Mouse (Mus musculus): Measurements from ENCODE around the gene Zfp292. TPM values are rescaled to one million over a fixed set of nuclear protein-coding genes. Genes with fewer than 3 reads are reported as not detected.

The Zfp292 gene
- polyA plus RNA-seq, 2 experiments, result 11.9 to 23.2 TPM

GRCm38 (mm10) chr4:34831496-34831895, 51.3 kb downstream of the Zfp292 start:
- Histone ChIP-seq H3K4me1 (ENCODE audit: control insufficient read depth, insufficient read depth, low read length) (no peaks in the 10 kb centered on the region), H3K27ac (replicated peaks; ENCODE audit: low read depth, low read length) (no peak overlapping the region), H3K36me3 (ENCODE audit: control insufficient read depth, insufficient read depth, low read length) (peaks cover 43% of the 10 kb centered on the region), H3K4me3 (replicated peaks; ENCODE audit: low read length) (no peak overlapping the region), H3K27me3 (ENCODE audit: control insufficient read depth, insufficient read depth, low read length) (no peaks in the 10 kb centered on the region), H3K9ac (ENCODE audit: low read depth, low read length, severe bottlenecking) (no peak overlapping the region), H3K4me2 (replicated peaks; ENCODE audit: low read depth, low read length, severe bottlenecking) (no peak overlapping the region), H3K9me3 (ENCODE audit: control insufficient read depth, low read length) (no peaks in the 10 kb centered on the region)
- DNase-seq (ENCODE audit: low spot score) (no peak), ATAC-seq (ENCODE audit: low FRiP score, low read depth) (no peak)
- WGBS, result 80% methylated on average over 4 of the region's 4 CpGs
- TF ChIP-seq POLR2A (IDR thresholded peaks at IDR 0.05; ENCODE audit: borderline replicate concordance, extremely low read depth, insufficient read depth, insufficient read length), result no peak

GRCm38 (mm10) chr4:34829456-34829855, 53.3 kb downstream of the Zfp292 start:
- Histone ChIP-seq H3K27me3 (ENCODE audit: control insufficient read depth, insufficient read depth, low read length) (no peaks in the 10 kb centered on the region), H3K9ac (ENCODE audit: low read depth, low read length, severe bottlenecking) (no peak overlapping the region), H3K4me1 (ENCODE audit: control insufficient read depth, insufficient read depth, low read length) (no peaks in the 10 kb centered on the region), H3K9me3 (ENCODE audit: control insufficient read depth, low read length) (no peaks in the 10 kb centered on the region), H3K27ac (replicated peaks; ENCODE audit: low read depth, low read length) (no peak overlapping the region), H3K4me2 (replicated peaks; ENCODE audit: low read depth, low read length, severe bottlenecking) (no peak overlapping the region), H3K36me3 (ENCODE audit: control insufficient read depth, insufficient read depth, low read length) (peaks cover 36% of the 10 kb centered on the region), H3K4me3 (replicated peaks; ENCODE audit: low read length) (no peak overlapping the region)
- DNase-seq (ENCODE audit: low spot score), result no peak
- WGBS, result 93% methylated on average over 3 of the region's 3 CpGs
- no peak for TF ChIP-seq POLR2A (IDR thresholded peaks at IDR 0.05; ENCODE audit: borderline replicate concordance, extremely low read depth, insufficient read depth, insufficient read length)
- ATAC-seq (ENCODE audit: low FRiP score, low read depth), result no peak

- no peak for TF ChIP-seq POLR2A (IDR thresholded peaks at IDR 0.05; ENCODE audit: borderline replicate concordance, extremely low read depth, insufficient read depth, insufficient read length)
- Histone ChIP-seq H3K4me3 (replicated peaks; ENCODE audit: low read length) (no peak overlapping the region), H3K27ac (replicated peaks; ENCODE audit: low read depth, low read length) (no peak overlapping the region), H3K36me3 (ENCODE audit: control insufficient read depth, insufficient read depth, low read length) (peaks cover 25% of the 10 kb centered on the region), H3K9me3 (ENCODE audit: control insufficient read depth, low read length) (no peaks in the 10 kb centered on the region), H3K4me2 (replicated peaks; ENCODE audit: low read depth, low read length, severe bottlenecking) (no peak overlapping the region), H3K27me3 (ENCODE audit: control insufficient read depth, insufficient read depth, low read length) (no peaks in the 10 kb centered on the region), H3K9ac (ENCODE audit: low read depth, low read length, severe bottlenecking) (no peak overlapping the region), H3K4me1 (ENCODE audit: control insufficient read depth, insufficient read depth, low read length) (no peaks in the 10 kb centered on the region)
- no peak for ATAC-seq (ENCODE audit: low FRiP score, low read depth)
- 97% methylated on average over 1 of the region's 1 CpGs for WGBS
- no peak for DNase-seq (ENCODE audit: low spot score)
Measured at GRCm38 (mm10) chr4:34823901-34824300, 58.9 kb downstream of the Zfp292 start.

- Histone ChIP-seq H3K27ac (replicated peaks; ENCODE audit: low read depth, low read length) (no peak overlapping the region), H3K9me3 (ENCODE audit: control insufficient read depth, low read length) (no peaks in the 10 kb centered on the region), H3K4me2 (replicated peaks; ENCODE audit: low read depth, low read length, severe bottlenecking) (no peak overlapping the region), H3K27me3 (ENCODE audit: control insufficient read depth, insufficient read depth, low read length) (no peaks in the 10 kb centered on the region), H3K4me3 (replicated peaks; ENCODE audit: low read length) (no peak overlapping the region), H3K4me1 (ENCODE audit: control insufficient read depth, insufficient read depth, low read length) (no peaks in the 10 kb centered on the region), H3K9ac (ENCODE audit: low read depth, low read length, severe bottlenecking) (no peak overlapping the region), H3K36me3 (ENCODE audit: control insufficient read depth, insufficient read depth, low read length) (peaks cover 50% of the 10 kb centered on the region)
- DNase-seq (ENCODE audit: low spot score) (no peak), ATAC-seq (ENCODE audit: low FRiP score, low read depth) (no peak)
- WGBS, result 77% methylated on average over 4 of the region's 4 CpGs
- no peak for TF ChIP-seq POLR2A (IDR thresholded peaks at IDR 0.05; ENCODE audit: borderline replicate concordance, extremely low read depth, insufficient read depth, insufficient read length)
Measured at GRCm38 (mm10) chr4:34819904-34820303, 62.9 kb downstream of the Zfp292 start.

- no peak for DNase-seq (ENCODE audit: low spot score)
- ATAC-seq (ENCODE audit: low FRiP score, low read depth), result no peak
- Histone ChIP-seq H3K27me3 (ENCODE audit: control insufficient read depth, insufficient read depth, low read length) (no peaks in the 10 kb centered on the region), H3K9me3 (ENCODE audit: control insufficient read depth, low read length) (no peaks in the 10 kb centered on the region), H3K27ac (replicated peaks; ENCODE audit: low read depth, low read length) (no peak overlapping the region), H3K4me1 (ENCODE audit: control insufficient read depth, insufficient read depth, low read length) (0 out of 2 replicates have a peak, but pooled peaks cover 4% of the 10 kb centered on the region), H3K36me3 (ENCODE audit: control insufficient read depth, insufficient read depth, low read length) (peaks cover 27% of the 10 kb centered on the region), H3K9ac (ENCODE audit: low read depth, low read length, severe bottlenecking) (no peak overlapping the region), H3K4me2 (replicated peaks; ENCODE audit: low read depth, low read length, severe bottlenecking) (no peak overlapping the region), H3K4me3 (replicated peaks; ENCODE audit: low read length) (no peak overlapping the region)
- TF ChIP-seq POLR2A (IDR thresholded peaks at IDR 0.05; ENCODE audit: borderline replicate concordance, extremely low read depth, insufficient read depth, insufficient read length), result no peak
- WGBS, result 90% methylated on average over 14 of the region's 14 CpGs
Measured at GRCm38 (mm10) chr4:34801166-34802034, 81.4 kb downstream of the Zfp292 start.

All from limb, embryonic 14.5 days (tissue).